Mouse (Mus musculus): Measurements from ENCODE around the gene Gm128. TPM values are rescaled to one million over a fixed set of nuclear protein-coding genes. Genes with fewer than 3 reads are reported as not detected.

Gene Gm128
- polyA plus RNA-seq, 2 experiments, result 0.63 to 0.89 TPM

DNA sequence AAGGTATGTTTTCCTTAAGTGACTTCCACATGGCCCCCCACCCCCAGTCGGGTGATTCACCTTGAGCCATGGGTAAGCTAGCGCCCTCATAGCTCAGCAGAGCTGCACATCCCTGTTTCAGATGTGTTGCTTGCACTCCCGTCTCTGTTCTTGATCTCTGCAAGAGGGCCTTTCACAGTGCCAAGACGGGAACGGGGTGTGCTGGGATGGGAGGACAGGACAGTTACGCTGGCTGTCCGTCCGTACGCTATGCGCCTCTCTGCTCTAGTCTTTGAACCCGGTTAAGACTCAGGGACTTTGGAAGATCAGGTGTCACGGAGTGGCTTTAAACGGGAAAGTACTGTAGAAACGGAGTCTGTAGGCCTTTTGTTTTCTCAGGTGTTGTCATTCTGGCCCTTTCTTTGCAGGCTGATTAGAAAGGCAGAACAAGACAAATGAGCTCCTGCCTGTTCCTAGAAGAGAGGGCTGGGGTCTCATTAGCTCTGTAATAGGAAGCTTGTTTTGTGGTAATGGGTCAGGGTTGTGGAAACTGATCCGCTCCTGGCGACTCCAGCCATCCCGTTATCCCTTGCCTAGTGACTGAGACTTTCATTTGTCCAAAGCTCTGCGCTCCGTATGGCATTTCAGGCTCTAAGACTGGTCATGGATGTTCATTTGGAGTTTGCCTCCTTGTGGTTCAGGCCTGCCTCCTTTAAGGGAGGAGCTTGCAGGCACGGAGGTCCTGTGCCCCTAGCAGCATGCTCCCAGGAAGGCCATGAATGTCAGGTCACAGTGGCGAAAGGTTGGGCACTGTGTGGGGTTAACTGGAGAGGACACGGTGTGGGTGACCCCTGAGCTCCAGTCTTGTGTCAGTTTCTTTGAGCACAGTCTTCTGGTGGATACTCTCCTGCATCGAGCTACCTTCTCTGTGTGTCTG lies 5.8 kb downstream of the Gm128 start:
- TF ChIP-seq POLR2A (IDR thresholded peaks at IDR 0.05; ENCODE audit: borderline replicate concordance, extremely low read depth, insufficient read depth, insufficient read length), result no peak
- no peak overlapping the region for H3K9ac ChIP-seq (ENCODE audit: low read depth, low read length, severe bottlenecking)
- no peaks in the 10 kb centered on the region for H3K9me3 ChIP-seq (ENCODE audit: control insufficient read depth, low read length)
- H3K36me3 ChIP-seq (ENCODE audit: control insufficient read depth, insufficient read depth, low read length), result peaks cover 73% of the 10 kb centered on the region
- no peak overlapping the region for H3K27ac ChIP-seq (replicated peaks; ENCODE audit: low read depth, low read length)
- WGBS, result 71% methylated on average over 23 of the region's 23 CpGs
- H3K27me3 ChIP-seq (ENCODE audit: control insufficient read depth, insufficient read depth, low read length), result no peaks in the 10 kb centered on the region
- H3K4me3 ChIP-seq (replicated peaks; ENCODE audit: low read length), result no peak overlapping the region
- no peak overlapping the region for H3K4me2 ChIP-seq (replicated peaks; ENCODE audit: low read depth, low read length, severe bottlenecking)
- ATAC-seq (ENCODE audit: low FRiP score, low read depth), result no peak
- no peak for DNase-seq (ENCODE audit: low spot score)
- H3K4me1 ChIP-seq (ENCODE audit: control insufficient read depth, insufficient read depth, low read length), result peaks cover 15% of the 10 kb centered on the region

DNA sequence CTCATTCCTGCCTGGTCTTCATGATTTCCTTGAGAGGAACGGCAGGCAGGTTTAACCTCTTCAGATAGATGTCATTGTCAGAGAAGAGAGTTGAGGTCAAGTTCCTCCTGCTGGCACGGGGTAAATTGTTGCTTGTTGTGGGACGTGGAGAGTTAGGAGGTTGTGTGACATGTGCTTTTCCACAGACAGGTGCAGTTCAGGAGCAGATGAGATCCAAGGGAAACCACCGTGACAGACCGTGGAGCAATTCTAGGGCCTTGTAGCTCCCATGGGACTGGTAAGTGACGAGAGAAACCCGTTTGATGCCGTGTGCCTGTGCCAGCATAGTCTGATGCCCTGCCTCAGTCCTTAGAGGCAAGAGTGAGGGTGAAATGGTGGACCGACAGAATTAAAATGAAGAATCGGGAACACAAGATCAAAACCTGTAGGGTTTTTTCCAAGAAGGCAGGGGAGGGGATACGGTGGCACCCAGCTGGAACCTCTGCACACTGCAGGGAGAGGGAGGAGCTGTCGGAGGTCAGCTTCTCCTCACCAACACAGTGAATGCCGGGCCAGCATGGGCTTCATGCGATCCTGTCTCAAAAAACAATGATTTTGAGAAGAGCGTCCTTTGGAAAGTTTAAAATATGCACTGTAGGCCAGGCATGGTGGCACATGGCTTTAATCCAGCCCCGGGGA lies 8.0 kb downstream of the Gm128 start:
- Histone ChIP-seq H3K9ac (ENCODE audit: low read depth, low read length, severe bottlenecking) (no peak overlapping the region), H3K27me3 (ENCODE audit: control insufficient read depth, insufficient read depth, low read length) (no peaks in the 10 kb centered on the region), H3K4me1 (ENCODE audit: control insufficient read depth, insufficient read depth, low read length) (peaks cover 21% of the 10 kb centered on the region), H3K4me3 (replicated peaks; ENCODE audit: low read length) (no peak overlapping the region), H3K4me2 (replicated peaks; ENCODE audit: low read depth, low read length, severe bottlenecking) (no peak overlapping the region), H3K36me3 (ENCODE audit: control insufficient read depth, insufficient read depth, low read length) (peaks cover 72% of the 10 kb centered on the region), H3K27ac (replicated peaks; ENCODE audit: low read depth, low read length) (no peak overlapping the region), H3K9me3 (ENCODE audit: control insufficient read depth, low read length) (no peaks in the 10 kb centered on the region)
- DNase-seq (ENCODE audit: low spot score) (no peak), ATAC-seq (ENCODE audit: low FRiP score, low read depth) (no peak)
- 85% methylated on average over 16 of the region's 16 CpGs for WGBS
- no peak for TF ChIP-seq POLR2A (IDR thresholded peaks at IDR 0.05; ENCODE audit: borderline replicate concordance, extremely low read depth, insufficient read depth, insufficient read length)

DNA sequence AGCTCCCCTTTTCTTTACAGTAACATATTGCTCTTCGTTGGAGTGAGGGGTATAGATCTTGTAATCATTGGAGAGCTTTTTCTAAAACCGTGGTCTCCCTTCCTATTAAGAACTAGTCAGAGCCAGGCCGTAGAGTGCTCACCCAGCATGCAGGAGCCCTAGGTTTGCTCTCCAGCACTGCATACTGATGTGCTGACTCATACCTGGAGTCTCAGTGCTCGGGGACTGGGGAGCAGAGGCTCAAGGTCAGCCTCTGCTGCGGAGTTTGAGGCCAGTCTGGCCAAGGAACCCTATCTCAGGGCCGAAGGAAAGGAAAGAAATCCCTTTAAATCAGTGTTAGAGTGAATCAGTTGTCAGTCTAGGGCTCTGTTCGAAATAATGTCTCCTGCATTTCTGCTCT lies 8.6 kb downstream of the Gm128 start:
- Histone ChIP-seq H3K9me3 (ENCODE audit: control insufficient read depth, low read length) (no peaks in the 10 kb centered on the region), H3K36me3 (ENCODE audit: control insufficient read depth, insufficient read depth, low read length) (peaks cover 66% of the 10 kb centered on the region), H3K4me1 (ENCODE audit: control insufficient read depth, insufficient read depth, low read length) (peaks cover 21% of the 10 kb centered on the region), H3K9ac (ENCODE audit: low read depth, low read length, severe bottlenecking) (no peak overlapping the region), H3K4me3 (replicated peaks; ENCODE audit: low read length) (no peak overlapping the region), H3K27me3 (ENCODE audit: control insufficient read depth, insufficient read depth, low read length) (no peaks in the 10 kb centered on the region), H3K4me2 (replicated peaks; ENCODE audit: low read depth, low read length, severe bottlenecking) (no peak overlapping the region), H3K27ac (replicated peaks; ENCODE audit: low read depth, low read length) (no peak overlapping the region)
- 83% methylated on average over 7 of the region's 7 CpGs for WGBS
- ATAC-seq (ENCODE audit: low FRiP score, low read depth), result no peak
- no peak for DNase-seq (ENCODE audit: low spot score)
- no peak for TF ChIP-seq POLR2A (IDR thresholded peaks at IDR 0.05; ENCODE audit: borderline replicate concordance, extremely low read depth, insufficient read depth, insufficient read length)

DNA sequence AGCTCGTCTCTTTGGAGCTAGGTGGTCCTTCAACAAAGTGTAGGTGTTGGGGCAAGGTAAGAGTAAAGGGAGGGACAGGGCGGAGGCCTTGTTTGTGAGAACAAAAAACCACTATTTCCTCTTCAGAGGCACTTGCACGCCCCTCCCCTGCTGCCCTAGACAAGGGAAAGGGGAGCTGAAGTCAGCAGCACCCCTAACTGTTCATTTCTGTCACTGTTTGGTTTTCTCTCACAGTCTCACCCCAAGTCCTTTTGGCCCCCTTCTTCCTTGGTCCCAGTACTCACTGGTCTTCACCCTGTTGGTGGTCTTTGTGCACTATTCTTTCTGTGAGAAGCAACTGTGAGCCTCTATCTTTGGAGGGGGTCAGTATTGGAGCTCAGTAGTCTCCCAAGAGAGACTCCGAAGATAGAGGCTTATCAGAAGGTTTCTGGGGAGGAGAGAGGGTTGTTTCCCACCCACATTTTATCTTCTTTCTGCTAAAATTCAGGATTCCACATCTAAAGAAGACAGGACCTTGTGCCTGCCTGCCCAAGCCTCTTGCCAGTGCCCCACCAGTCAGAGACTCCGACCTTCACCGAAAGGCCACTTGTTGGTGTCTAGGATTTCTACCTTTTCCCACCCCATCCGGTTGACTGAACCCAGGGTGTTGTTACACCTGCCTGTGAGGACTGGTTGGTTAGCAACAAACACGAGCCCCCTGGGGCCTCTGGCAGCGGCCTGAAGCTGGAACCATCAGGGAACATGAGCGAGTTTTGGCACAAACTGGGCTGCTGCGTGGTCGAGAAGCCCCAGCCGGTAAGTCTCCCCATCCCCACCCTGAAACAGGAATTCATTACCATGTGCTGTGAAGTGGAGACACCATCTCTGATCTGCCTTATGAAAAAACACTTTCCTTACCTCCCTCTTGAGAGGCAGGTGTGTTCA lies 9.8 kb downstream of the Gm128 start, which contains the start of gene Mllt11:
Mllt11 (minus strand) TSS at position 874 of the 924 bp plus-strand sequence.
- Histone ChIP-seq H3K9me3 (ENCODE audit: control insufficient read depth, low read length) (no peaks in the 10 kb centered on the region), H3K4me3 (replicated peaks; ENCODE audit: low read length) (peak within 1 kb of the TSS; percentile 75; the same call in 1 of the 2 replicates), H3K27me3 (ENCODE audit: control insufficient read depth, insufficient read depth, low read length) (no peaks in the 10 kb centered on the region), H3K9ac (ENCODE audit: low read depth, low read length, severe bottlenecking) (peak within 1 kb of the TSS; percentile 84; the same call in 1 of the 2 replicates), H3K36me3 (ENCODE audit: control insufficient read depth, insufficient read depth, low read length) (peaks cover 57% of the 10 kb centered on the region), H3K4me1 (ENCODE audit: control insufficient read depth, insufficient read depth, low read length) (peaks cover 28% of the 10 kb centered on the region), H3K27ac (replicated peaks; ENCODE audit: low read depth, low read length) (peak within 1 kb of the TSS; percentile 86; the same call in 1 of the 2 replicates), H3K4me2 (replicated peaks; ENCODE audit: low read depth, low read length, severe bottlenecking) (peak within 1 kb of the TSS; percentile 73)
- TF ChIP-seq POLR2A (IDR thresholded peaks at IDR 0.05; ENCODE audit: borderline replicate concordance, extremely low read depth, insufficient read depth, insufficient read length), result no peak
- ATAC-seq (ENCODE audit: low FRiP score, low read depth), result no peak
- 69% methylated on average over 13 of the region's 13 CpGs for WGBS
- no peak for DNase-seq (ENCODE audit: low spot score)

All from limb, embryonic 14.5 days (tissue).